In genomic region chr4:150799550-150800398, GRCm38 (mm10) we compare ENCODE assay signal across 7 mouse cellular contexts. TPM values are rescaled to one million over a fixed set of nuclear protein-coding genes. Genes with fewer than 3 reads are reported as not detected.
DNase-seq lines count a peak whose midpoint lies in the region; ATAC-seq and TF ChIP-seq lines count a peak whose summit lies in the region.

No protein-coding gene starts in this region.

- DNase-seq in CD4-positive, CD25-positive, alpha-beta regulatory T cell, adult 2 months (ENCODE audit: low read depth, low spot score), result peak; percentile 63
- peak; percentile 31 for DNase-seq in R1 (ENCODE audit: low read depth, low spot score)
- peak; percentile 52 to 69 for DNase-seq in heart, adult 2 months
- DNase-seq in kidney, postnatal 25 days, result peak; percentile 53 to 82
- peak; percentile 41 for DNase-seq in naive thymus-derived CD4-positive, alpha-beta T cell, adult 2 months (ENCODE audit: low read depth)
- DNase-seq in hindbrain, postnatal 0 days (ENCODE audit: low spot score), result no peak

- peaks cover 9% of the 10 kb centered on the region for H3K4me1 ChIP-seq in heart, adult 2 months (ENCODE audit: control insufficient read depth, insufficient read depth, low read length)
- peaks cover 4% of the 10 kb centered on the region; the same call in 1 of the 2 replicates for H3K4me1 ChIP-seq in hindbrain, postnatal 0 days (ENCODE audit: insufficient read depth, low read length)

- H3K4me3 ChIP-seq in heart, adult 2 months, result no peak overlapping the region
- no peak overlapping the region for H3K4me3 ChIP-seq in hindbrain, postnatal 0 days (ENCODE audit: low read length)

- peak overlapping the region; percentile 64 for H3K27ac ChIP-seq in heart, adult 2 months
- no peak overlapping the region for H3K27ac ChIP-seq in hindbrain, postnatal 0 days

- TF ChIP-seq CTCF in heart, adult 2 months (IDR thresholded peaks at IDR 0.05), result 0 out of 2 replicates have a peak, but pooled peaks have one; percentile 7
- no peak for TF ChIP-seq CTCF in hindbrain, postnatal 0 days (IDR thresholded peaks at IDR 0.05; ENCODE audit: low read depth)

- no peak overlapping the region for H3K4me2 ChIP-seq in hindbrain, postnatal 0 days (ENCODE audit: low read depth, low read length)

- H3K27me3 ChIP-seq in heart, adult 2 months (ENCODE audit: control insufficient read depth, insufficient read depth, low read length), result no peaks in the 10 kb centered on the region
- H3K27me3 ChIP-seq in hindbrain, postnatal 0 days (ENCODE audit: insufficient read depth, low read length), result no peaks in the 10 kb centered on the region

- H3K9ac ChIP-seq in heart, adult 2 months (ENCODE audit: low read depth, low read length), result no peak overlapping the region
- H3K9ac ChIP-seq in hindbrain, postnatal 0 days (replicated peaks; ENCODE audit: low read length), result no peak overlapping the region

- TF ChIP-seq POLR2A in heart, adult 2 months (IDR thresholded peaks at IDR 0.05; ENCODE audit: insufficient read depth, low read depth, low read length), result no peak

- H3K36me3 ChIP-seq in heart, adult 2 months (ENCODE audit: control insufficient read depth, insufficient read depth, low read length), result no peaks in the 10 kb centered on the region
- no peaks in the 10 kb centered on the region for H3K36me3 ChIP-seq in hindbrain, postnatal 0 days (ENCODE audit: insufficient read depth, low read length)

- WGBS in heart, adult 2 months, result 26% methylated on average over 22 of the region's 22 CpGs
- whole genome bisulfite sequencing in hindbrain, postnatal 0 days, result 75% methylated on average over 22 of the region's 22 CpGs

- 0 out of 2 replicates have a peak, but pooled peaks have one; percentile 20 for TF ChIP-seq EP300 in heart, adult 2 months (IDR thresholded peaks at IDR 0.05; ENCODE audit: insufficient read depth, low read depth, low read length)

- H3K79me2 ChIP-seq in heart, adult 2 months (replicated peaks; ENCODE audit: control insufficient read depth, insufficient read depth, low read length), result no peaks in the 10 kb centered on the region

- ATAC-seq in cerebellum, adult (ENCODE audit: insufficient number of reproducible peaks, low FRiP score, low TSS enrichment), result no peak
- ATAC-seq in hindbrain, postnatal 0 days, result no peak

- intact Hi-C loops in heart, adult 2 months (cut with DNase I), result loop anchor here (2.0 kb wide), 1 partner anchor 33 kb away; no protein-coding TSS in a partner anchor

- no peaks in the 10 kb centered on the region for H3K9me3 ChIP-seq in hindbrain, postnatal 0 days (ENCODE audit: low read length)

RNA-seq across cellular contexts. Expression of gene Errfi1, which starts 53.9 kb away (rescaled TPM):
- 10 to 100 TPM; 22.1 to 44.1 TPM for total RNA-seq in heart, adult 2 months (2021)
- 21.3 and 22.5 TPM in 2 replicates for polyA plus RNA-seq in heart, adult 2 months (2012; rRNA removed)
- 32.4 and 38.8 TPM in 2 replicates for total RNA-seq in hindbrain, postnatal 0 days (2014; rRNA removed)
- polyA plus RNA-seq in hindbrain, postnatal 0 days (2015; fragmentation: Nextera tagmentation; extraction: Ambion mirVana), result 22.2 and 23.2 TPM in 2 replicates
